Mouse (Mus musculus): ENCODE results near the gene Ppp1r15a. TPM values are rescaled to one million over a fixed set of nuclear protein-coding genes. Genes with fewer than 3 reads are reported as not detected.
A peak's percentile ranks its signal among the peaks of the same experiment; 100 is the strongest.
"Not testable (repeated sequence)": the region's sequence is repeated elsewhere in the genome, so short reads cannot be mapped to it uniquely, and the experiment has no call there.

The Ppp1r15a gene
- total RNA-seq, 2 experiments from 2014 or later, result 23.6 to 29.3 TPM

- no peak for DNase-seq (ENCODE audit: low spot score in 2 of 2)
These were observed 5.5 kb downstream of the Ppp1r15a start for GRCm38 (mm10) chr7:45520605-45521004.

GRCm38 (mm10) chr7:45519345-45520120, 6.5 kb downstream of the Ppp1r15a start:
- DNase-seq (ENCODE audit: low spot score in 2 of 2), result no peak

GRCm38 (mm10) chr7:45518618-45519017, 7.5 kb downstream of the Ppp1r15a start:
- no peak for DNase-seq (ENCODE audit: low spot score in 2 of 2)

GRCm38 (mm10) chr7:45516846-45517245, 9.2 kb downstream of the Ppp1r15a start:
- not testable (repeated sequence) for DNase-seq (ENCODE audit: low spot score in 2 of 2)

GRCm38 (mm10) chr7:45515436-45515835, 10.6 kb downstream of the Ppp1r15a start:
- DNase-seq (ENCODE audit: low spot score in 2 of 2), result no peak

GRCm38 (mm10) chr7:45514411-45514810, 11.7 kb downstream of the Ppp1r15a start:
- no peak for DNase-seq (ENCODE audit: low spot score in 2 of 2)

- DNase-seq (ENCODE audit: low spot score in 2 of 2), result peak; percentile 86 to 88
These were observed 15.9 kb downstream of the Ppp1r15a start, which contains the start of gene Nucb1 for GRCm38 (mm10) chr7:45509912-45510787. Gene Nucb1 (minus strand): TSS chr7:45510406.

GRCm38 (mm10) chr7:45509181-45509882, 16.7 kb downstream of the Ppp1r15a start:
- DNase-seq (ENCODE audit: low spot score in 2 of 2), result no peak

- no peak for DNase-seq (ENCODE audit: low spot score in 2 of 2)
These were observed 17.5 kb downstream of the Ppp1r15a start for GRCm38 (mm10) chr7:45508561-45508960.

GRCm38 (mm10) chr7:45507583-45507982, 18.5 kb downstream of the Ppp1r15a start:
- no peak for DNase-seq (ENCODE audit: low spot score in 2 of 2)

- no peak for DNase-seq (ENCODE audit: low spot score in 2 of 2)
These were observed 27.6 kb downstream of the Ppp1r15a start for GRCm38 (mm10) chr7:45498427-45498826.

GRCm38 (mm10) chr7:45494548-45494947, 31.5 kb downstream of the Ppp1r15a start:
- no peak for DNase-seq (ENCODE audit: low spot score in 2 of 2)

GRCm38 (mm10) chr7:45492951-45493350, 33.1 kb downstream of the Ppp1r15a start:
- DNase-seq (ENCODE audit: low spot score in 2 of 2), result no peak

- DNase-seq (ENCODE audit: low spot score in 2 of 2), result no peak
These were observed 33.7 kb downstream of the Ppp1r15a start for GRCm38 (mm10) chr7:45492225-45492844.

GRCm38 (mm10) chr7:45491264-45491663, 34.8 kb downstream of the Ppp1r15a start:
- no peak for DNase-seq (ENCODE audit: low spot score in 2 of 2)

GRCm38 (mm10) chr7:45490822-45491221, 35.2 kb downstream of the Ppp1r15a start:
- DNase-seq (ENCODE audit: low spot score in 2 of 2), result no peak

GRCm38 (mm10) chr7:45489578-45489977, 36.5 kb downstream of the Ppp1r15a start:
- no peak for DNase-seq (ENCODE audit: low spot score in 2 of 2)

- DNase-seq (ENCODE audit: low spot score in 2 of 2), result peak; percentile 46 to 56
These were observed 37.5 kb downstream of the Ppp1r15a start, which contains the start of gene Dhdh for GRCm38 (mm10) chr7:45488293-45489204. Gene Dhdh (minus strand): TSS chr7:45488805.

- DNase-seq (ENCODE audit: low spot score in 2 of 2), result no peak
These were observed 38.2 kb downstream of the Ppp1r15a start for GRCm38 (mm10) chr7:45487861-45488292.
